38 mouse cellular contexts compared by ENCODE assay signal in genomic region chr4:115648752-115649151, GRCm38 (mm10). TPM values are rescaled to one million over a fixed set of nuclear protein-coding genes. Genes with fewer than 3 reads are reported as not detected.
A peak's percentile ranks its signal among the peaks of the same experiment; 100 is the strongest.
DNase-seq lines count a peak whose midpoint lies in the region; ATAC-seq and TF ChIP-seq lines count a peak whose summit lies in the region.
"Had no signal": no experiment of that assay in that cellular context is flagged by ENCODE, and none has a peak within 500 bp of the region (broad histone marks: within the 10 kb centered on the region; RNA-seq: fewer than 3 reads in every experiment).

No protein-coding gene starts in this region.

- H3K9ac ChIP-seq in heart, embryonic 12.5 days: no peak overlapping the region
- no peak overlapping the region for H3K9ac ChIP-seq in stomach, postnatal 0 days (ENCODE audit: low read length)
- H3K9ac ChIP-seq: forebrain, embryonic 15.5 days; heart, embryonic 15.5 days; hindbrain, embryonic 15.5 days; limb, embryonic 13.5 days; lung, embryonic 15.5 days; midbrain, embryonic 12.5 days; neural tube, embryonic 13.5 days had no signal

- H3K36me3 ChIP-seq in heart, embryonic 10.5 days: no peaks in the 10 kb centered on the region
- H3K36me3 ChIP-seq in heart, embryonic 12.5 days: no peaks in the 10 kb centered on the region
- no peaks in the 10 kb centered on the region for H3K36me3 ChIP-seq in stomach, postnatal 0 days (ENCODE audit: control insufficient read depth, insufficient read depth, low read length)
- H3K36me3 ChIP-seq: forebrain, embryonic 15.5 days; heart, embryonic 15.5 days; hindbrain, embryonic 10.5 days; hindbrain, embryonic 15.5 days; limb, embryonic 13.5 days; lung, embryonic 15.5 days; midbrain, embryonic 12.5 days; neural tube, embryonic 13.5 days had no signal

- peak; percentile 93 for DNase-seq in heart, adult 11 months
- DNase-seq in heart, embryonic 10.5 days (ENCODE audit: low spot score): no peak
- DNase-seq in heart, postnatal 36 days: peak; percentile 32 to 37
- DNase-seq in stomach, postnatal 0 days (ENCODE audit: low spot score): peak; percentile 5
- no peak for DNase-seq in cerebellum, postnatal 4 days (ENCODE audit: low spot score in 2 of 2)
- DNase-seq: adrenal gland, adult 2 months; cerebellum, adult 8-10 months; cerebellum, postnatal 25 days; kidney, adult 18-20 months; kidney, postnatal 4 days; right cerebral cortex, postnatal 4 days; thymus, postnatal 4 days had no signal

- no peaks in the 10 kb centered on the region for H3K27me3 ChIP-seq in heart, embryonic 10.5 days (ENCODE audit: insufficient read depth, poor library complexity, severe bottlenecking)
- H3K27me3 ChIP-seq in heart, embryonic 12.5 days (replicated peaks): no peaks in the 10 kb centered on the region
- H3K27me3 ChIP-seq in stomach, postnatal 0 days (ENCODE audit: control insufficient read depth, insufficient read depth, low read length): no peaks in the 10 kb centered on the region
- H3K27me3 ChIP-seq: forebrain, embryonic 15.5 days; heart, embryonic 15.5 days; hindbrain, embryonic 15.5 days; limb, embryonic 13.5 days; lung, embryonic 15.5 days; midbrain, embryonic 12.5 days; neural tube, embryonic 13.5 days had no signal

- intact Hi-C loops in heart, postnatal 36 days (cut with DNase I): loop anchor here (5.0 kb wide), 1 partner anchor 171 kb away; no protein-coding TSS in a partner anchor

- H3K9me3 ChIP-seq in heart, embryonic 10.5 days: no peaks in the 10 kb centered on the region
- no peaks in the 10 kb centered on the region for H3K9me3 ChIP-seq in heart, embryonic 12.5 days (replicated peaks)
- no peaks in the 10 kb centered on the region for H3K9me3 ChIP-seq in stomach, postnatal 0 days (ENCODE audit: control insufficient read depth, low read length)
- H3K9me3 ChIP-seq: forebrain, embryonic 15.5 days; heart, embryonic 15.5 days; hindbrain, embryonic 10.5 days; limb, embryonic 13.5 days; lung, embryonic 15.5 days; midbrain, embryonic 12.5 days; neural tube, embryonic 13.5 days had no signal

- no peak overlapping the region for H3K4me2 ChIP-seq in heart, embryonic 12.5 days
- H3K4me2 ChIP-seq in stomach, postnatal 0 days (replicated peaks; ENCODE audit: low read depth): no peak overlapping the region
- H3K4me2 ChIP-seq: forebrain, embryonic 15.5 days; heart, embryonic 15.5 days; hindbrain, embryonic 15.5 days; limb, embryonic 13.5 days; liver, embryonic 11.5 days; lung, embryonic 15.5 days; midbrain, embryonic 12.5 days; neural tube, embryonic 13.5 days had no signal

- no peak overlapping the region for H3K27ac ChIP-seq in heart, embryonic 10.5 days
- H3K27ac ChIP-seq in heart, embryonic 12.5 days (ENCODE audit: poor library complexity, severe bottlenecking): no peak overlapping the region
- peak overlapping the region; percentile 20 for H3K27ac ChIP-seq in brown adipose tissue, adult 24 weeks (replicated peaks; ENCODE audit: low read depth, low read length)
- no peak overlapping the region for H3K27ac ChIP-seq in stomach, postnatal 0 days (replicated peaks)
- H3K27ac ChIP-seq: forebrain, embryonic 15.5 days; heart, embryonic 15.5 days; hindbrain, embryonic 10.5 days; hindbrain, embryonic 15.5 days; kidney, postnatal 0 days; limb, embryonic 13.5 days; lung, embryonic 15.5 days; midbrain, embryonic 12.5 days; neural tube, embryonic 13.5 days had no signal

- ATAC-seq in heart, embryonic 12.5 days (ENCODE audit: insufficient number of reproducible peaks, low FRiP score): no peak
- no peak for ATAC-seq in stomach, postnatal 0 days (ENCODE audit: low FRiP score, low TSS enrichment)
- ATAC-seq: activated CD4-positive, CD25-positive, alpha-beta regulatory T cell, adult 4 months; CD4-positive, CD25-positive, alpha-beta regulatory T cell, adult 4 months; forebrain, embryonic 15.5 days; inflammation-experienced regulatory T-cells, adult 6 months had no signal

- TF ChIP-seq CTCF in stomach, postnatal 0 days (IDR thresholded peaks at IDR 0.05; ENCODE audit: low read depth): no peak

- 59% methylated on average over 2 of the region's 2 CpGs for WGBS in heart, embryonic 10.5 days
- WGBS in heart, embryonic 12.5 days: 57% methylated on average over 2 of the region's 2 CpGs
- WGBS in stomach, postnatal 0 days: 63% methylated on average over 2 of the region's 2 CpGs

- H3K4me3 ChIP-seq in heart, embryonic 10.5 days: no peak overlapping the region
- H3K4me3 ChIP-seq in heart, embryonic 12.5 days: no peak overlapping the region
- no peak overlapping the region for H3K4me3 ChIP-seq in brown adipose tissue, adult 24 weeks (ENCODE audit: insufficient read depth, low read depth, low read length)
- no peak overlapping the region for H3K4me3 ChIP-seq in stomach, postnatal 0 days (ENCODE audit: low read depth, low read length)
- H3K4me3 ChIP-seq: forebrain, embryonic 15.5 days; heart, embryonic 15.5 days; hindbrain, embryonic 10.5 days; hindbrain, embryonic 15.5 days; limb, embryonic 13.5 days; lung, embryonic 15.5 days; midbrain, embryonic 12.5 days; neural tube, embryonic 13.5 days had no signal

- H3K4me1 ChIP-seq in heart, embryonic 10.5 days: no peaks in the 10 kb centered on the region
- H3K4me1 ChIP-seq in heart, embryonic 12.5 days (replicated peaks): no peaks in the 10 kb centered on the region
- 0 out of 2 replicates have a peak, but pooled peaks cover 7% of the 10 kb centered on the region for H3K4me1 ChIP-seq in brown adipose tissue, adult 24 weeks (ENCODE audit: control insufficient read depth, insufficient read depth, insufficient read length, low read length)
- H3K4me1 ChIP-seq in stomach, postnatal 0 days (replicated peaks; ENCODE audit: control insufficient read depth, insufficient read depth): no peaks in the 10 kb centered on the region
- H3K4me1 ChIP-seq: forebrain, embryonic 15.5 days; hindbrain, embryonic 10.5 days; hindbrain, embryonic 15.5 days; limb, embryonic 13.5 days; lung, embryonic 15.5 days; midbrain, embryonic 12.5 days; neural tube, embryonic 13.5 days had no signal

- no peak for TF ChIP-seq EP300 in stomach, postnatal 0 days (optimal IDR thresholded peaks at IDR 0.05)

RNA-seq across cellular contexts. Expression of gene Cyp4b1, which starts 1.2 kb away (rescaled TPM):
- 0.60 and 0.62 TPM in 2 replicates for polyA plus RNA-seq in heart, embryonic 10.5 days (2016; fragmentation: Nextera tagmentation; extraction: Ambion mirVana)
- 10 to 100 TPM; 36.1 to 36.3 TPM for total RNA-seq in heart, postnatal 36 days (2021)
- polyA plus RNA-seq in heart, embryonic 12.5 days (2016; fragmentation: Nextera tagmentation; extraction: Ambion mirVana): 0.74 and 1.1 TPM in 2 replicates
- polyA plus RNA-seq in brown adipose tissue, adult 24 weeks (2012; ENCODE audit: insufficient read depth, insufficient read length, missing spikeins): 16.9 and 27.9 TPM in 2 replicates
- polyA plus RNA-seq in stomach, postnatal 0 days (2015; fragmentation: Nextera tagmentation; extraction: Ambion mirVana): 1.2 and 1.4 TPM in 2 replicates
- total RNA-seq: megakaryocyte progenitor cell, adult 5-6 weeks had no signal
- polyA plus RNA-seq: activated CD4-positive, CD25-positive, alpha-beta regulatory T cell, adult 4 months; CD4-positive, CD25-positive, alpha-beta regulatory T cell, adult 4 months; embryonic facial prominence, embryonic 11.5 days; inflammation-experienced regulatory T-cells, adult 6 months; midbrain, embryonic 12.5 days had no signal

RNA-seq across cellular contexts. Expression of gene Cyp4a32, which starts 48.0 kb away (rescaled TPM):
- not detected in 2 replicates for polyA plus RNA-seq in heart, embryonic 10.5 days (2016; fragmentation: Nextera tagmentation; extraction: Ambion mirVana)
- total RNA-seq in heart, postnatal 36 days (2021): not detected
- polyA plus RNA-seq in heart, embryonic 12.5 days (2016; fragmentation: Nextera tagmentation; extraction: Ambion mirVana): not detected in 2 replicates
- polyA plus RNA-seq in brown adipose tissue, adult 24 weeks (2012; ENCODE audit: insufficient read depth, insufficient read length, missing spikeins): not detected in 2 replicates
- 0.08 and 0.21 TPM in 2 replicates for polyA plus RNA-seq in stomach, postnatal 0 days (2015; fragmentation: Nextera tagmentation; extraction: Ambion mirVana)
- total RNA-seq: gastrocnemius, adult 8-10 months; layer of hippocampus, adult 8-10 months; layer of hippocampus, postnatal 25 days; left cerebral cortex, adult 8-10 months; left cerebral cortex, postnatal 36 days; megakaryocyte progenitor cell, adult 5-6 weeks had no signal
- polyA plus RNA-seq: activated CD4-positive, CD25-positive, alpha-beta regulatory T cell, adult 4 months; adrenal gland, adult 2 months; CD4-positive, CD25-positive, alpha-beta regulatory T cell, adult 4 months; embryonic facial prominence, embryonic 11.5 days; forebrain, embryonic 15.5 days; frontal cortex, adult 2 months; heart, embryonic 15.5 days; hindbrain, embryonic 10.5 days; hindbrain, embryonic 15.5 days; inflammation-experienced regulatory T-cells, adult 6 months; limb, embryonic 13.5 days; liver, embryonic 11.5 days; liver, embryonic 16.5 days; lung, embryonic 15.5 days; midbrain, embryonic 12.5 days; neural tube, embryonic 13.5 days; testis, adult 2 months; thymus, postnatal 0 days had no signal

Comparison
In these comparisons a context has a peak if more than half of its experiments do, and no peak if none do; other contexts are left out.
1. DNase-seq: peak in heart, adult 11 months (single experiment), heart, postnatal 36 days (2 of 2) and stomach, postnatal 0 days (single experiment); none in heart, embryonic 10.5 days (single experiment) and cerebellum, postnatal 4 days (0 of 2).